Mouse (Mus musculus) spleen, adult 2 months (tissue): ENCODE measurements around the gene Cblc.

ENCODE experiments used
- CTCF ChIP-seq: fragments of 200-500 bp; IDR thresholded peaks from 2 replicates; pipeline ENCODE4 v1.5.1; 2011; ENCODE audit warnings: mild to moderate bottlenecking, inconsistent platforms; ENCODE audit not compliant: insufficient read depth, insufficient read length, insufficient replicate concordance; ENCODE audit errors: extremely low read depth
- POLR2A ChIP-seq: fragments of 200-500 bp; IDR thresholded peaks from 2 replicates; pipeline ENCODE4 v1.6.1; 2011; ENCODE audit warnings: low read depth, low read length, inconsistent platforms

DNA sequence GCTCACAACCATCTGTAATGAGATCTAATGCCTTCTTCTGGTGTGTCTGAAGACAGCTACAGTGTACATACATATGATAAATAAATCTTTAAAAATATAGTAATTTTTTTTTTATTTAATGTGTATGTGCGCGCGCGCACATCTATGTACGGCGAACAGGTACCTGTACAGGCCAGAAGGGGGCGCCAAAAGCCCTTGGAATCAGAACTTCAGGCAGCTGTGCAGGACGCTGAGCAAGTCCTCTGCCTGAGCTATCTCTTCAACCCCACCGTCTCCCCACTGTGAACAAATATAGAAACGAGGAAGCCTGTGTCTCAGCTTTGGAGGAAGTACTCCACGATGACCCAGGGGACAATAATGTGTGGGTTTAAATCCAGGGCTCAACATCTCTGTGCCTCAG, 56.3 kb downstream of the Cblc start:
- no peak for TF ChIP-seq CTCF
- no peak for TF ChIP-seq POLR2A
